ENCODE assay signal across 8 mouse cellular contexts in the genomic region with DNA sequence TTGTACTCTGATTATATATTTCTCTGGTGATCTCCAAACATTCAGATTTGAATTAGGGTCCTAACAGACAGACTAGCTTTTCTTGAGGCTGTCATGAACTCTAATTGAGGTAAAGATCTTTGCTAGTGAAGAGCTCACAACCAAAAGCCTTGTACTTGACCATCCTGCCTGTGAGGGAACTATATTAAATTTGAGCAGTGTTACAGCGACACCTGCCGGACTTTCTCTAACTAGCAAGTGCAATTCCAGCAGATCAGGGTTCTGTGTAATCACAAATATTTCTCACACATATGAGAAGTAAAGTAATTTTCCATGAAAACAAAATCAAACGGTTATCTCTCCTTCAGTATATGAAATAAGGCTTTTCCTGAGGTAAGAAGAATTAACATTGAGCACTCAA.
A peak's percentile ranks its signal among the peaks of the same experiment; 100 is the strongest.
DNase-seq lines count a peak whose midpoint lies in the region; ATAC-seq and TF ChIP-seq lines count a peak whose summit lies in the region.

No protein-coding gene starts in this region.

- H3K36me3 ChIP-seq in hindbrain, embryonic 14.5 days (replicated peaks; ENCODE audit: control insufficient read depth, insufficient read depth) = no peaks in the 10 kb centered on the region
- no peaks in the 10 kb centered on the region for H3K36me3 ChIP-seq in hindbrain, embryonic 12.5 days
- H3K36me3 ChIP-seq in stomach, postnatal 0 days (ENCODE audit: control insufficient read depth, insufficient read depth, low read length) = no peaks in the 10 kb centered on the region

- peak; percentile 85 for DNase-seq in hindbrain, embryonic 14.5 days (ENCODE audit: low spot score)
- DNase-seq in adrenal gland, adult 18-20 months (ENCODE audit: low spot score in 2 of 2) = peak; percentile 67
- DNase-seq in embryo, embryonic 9.5 days (ENCODE audit: extremely low spot score) = peak; percentile 75
- DNase-seq in heart, postnatal 36 days = peak; percentile 77 to 83
- peak; percentile 7 to 82 for DNase-seq in left cerebral cortex, adult 9 months (ENCODE audit: low spot score in 2 of 2)
- DNase-seq in naive thymus-derived CD4-positive, alpha-beta T cell, adult 2 months (ENCODE audit: low read depth) = peak; percentile 90
- peak; percentile 72 for DNase-seq in stomach, postnatal 0 days (ENCODE audit: low spot score)

- H3K4me1 ChIP-seq in hindbrain, embryonic 14.5 days (replicated peaks; ENCODE audit: control insufficient read depth, insufficient read depth, low read length) = no peaks in the 10 kb centered on the region
- H3K4me1 ChIP-seq in hindbrain, embryonic 12.5 days = no peaks in the 10 kb centered on the region
- H3K4me1 ChIP-seq in stomach, postnatal 0 days (replicated peaks; ENCODE audit: control insufficient read depth, insufficient read depth) = no peaks in the 10 kb centered on the region

- under 1% methylated on average over 3 of the region's 3 CpGs for WGBS in hindbrain, embryonic 14.5 days
- WGBS in hindbrain, embryonic 12.5 days = 3% methylated on average over 3 of the region's 3 CpGs
- WGBS in stomach, postnatal 0 days = under 1% methylated on average over 3 of the region's 3 CpGs

- no peak overlapping the region for H3K4me2 ChIP-seq in hindbrain, embryonic 14.5 days (replicated peaks)
- H3K4me2 ChIP-seq in hindbrain, embryonic 12.5 days (replicated peaks) = no peak overlapping the region
- no peak overlapping the region for H3K4me2 ChIP-seq in stomach, postnatal 0 days (replicated peaks; ENCODE audit: low read depth)

- H3K27ac ChIP-seq in hindbrain, embryonic 14.5 days = no peak overlapping the region
- no peak overlapping the region for H3K27ac ChIP-seq in hindbrain, embryonic 12.5 days
- H3K27ac ChIP-seq in stomach, postnatal 0 days (replicated peaks) = no peak overlapping the region

- TF ChIP-seq EP300 in stomach, postnatal 0 days (optimal IDR thresholded peaks at IDR 0.05) = no peak

- H3K9ac ChIP-seq in hindbrain, embryonic 14.5 days = no peak overlapping the region
- no peak overlapping the region for H3K9ac ChIP-seq in hindbrain, embryonic 12.5 days
- H3K9ac ChIP-seq in stomach, postnatal 0 days (ENCODE audit: low read length) = no peak overlapping the region

- H3K9me3 ChIP-seq in hindbrain, embryonic 14.5 days (ENCODE audit: control insufficient read depth, low read length) = no peaks in the 10 kb centered on the region
- H3K9me3 ChIP-seq in hindbrain, embryonic 12.5 days (replicated peaks) = no peaks in the 10 kb centered on the region
- H3K9me3 ChIP-seq in stomach, postnatal 0 days (ENCODE audit: control insufficient read depth, low read length) = no peaks in the 10 kb centered on the region

- H3K4me3 ChIP-seq in hindbrain, embryonic 14.5 days (replicated peaks; ENCODE audit: low read length) = no peak overlapping the region
- H3K4me3 ChIP-seq in hindbrain, embryonic 12.5 days = no peak overlapping the region
- H3K4me3 ChIP-seq in stomach, postnatal 0 days (ENCODE audit: low read depth, low read length) = no peak overlapping the region

- no peak for ATAC-seq in hindbrain, embryonic 14.5 days (ENCODE audit: low FRiP score)
- ATAC-seq in hindbrain, embryonic 12.5 days (ENCODE audit: low FRiP score) = no peak
- ATAC-seq in stomach, postnatal 0 days (ENCODE audit: low FRiP score, low TSS enrichment) = 0 out of 2 replicates have a peak, but pooled peaks have one; percentile 12

- intact Hi-C loops in heart, postnatal 36 days (cut with DNase I) = loop anchor here (1.0 to 5.0 kb wide), 4 partner anchors 155 to 823 kb away; no protein-coding TSS in a partner anchor

- H3K27me3 ChIP-seq in hindbrain, embryonic 14.5 days (ENCODE audit: control insufficient read depth, insufficient read depth, low read length) = no peaks in the 10 kb centered on the region
- no peaks in the 10 kb centered on the region for H3K27me3 ChIP-seq in hindbrain, embryonic 12.5 days
- no peaks in the 10 kb centered on the region for H3K27me3 ChIP-seq in stomach, postnatal 0 days (ENCODE audit: control insufficient read depth, insufficient read depth, low read length)

- TF ChIP-seq CTCF in stomach, postnatal 0 days (IDR thresholded peaks at IDR 0.05; ENCODE audit: low read depth) = peak; percentile 88
